Mouse (Mus musculus): ENCODE measurements around the gene Gnai2.
A peak's percentile ranks its signal among the peaks of the same experiment; 100 is the strongest.

The Gnai2 gene

DNA sequence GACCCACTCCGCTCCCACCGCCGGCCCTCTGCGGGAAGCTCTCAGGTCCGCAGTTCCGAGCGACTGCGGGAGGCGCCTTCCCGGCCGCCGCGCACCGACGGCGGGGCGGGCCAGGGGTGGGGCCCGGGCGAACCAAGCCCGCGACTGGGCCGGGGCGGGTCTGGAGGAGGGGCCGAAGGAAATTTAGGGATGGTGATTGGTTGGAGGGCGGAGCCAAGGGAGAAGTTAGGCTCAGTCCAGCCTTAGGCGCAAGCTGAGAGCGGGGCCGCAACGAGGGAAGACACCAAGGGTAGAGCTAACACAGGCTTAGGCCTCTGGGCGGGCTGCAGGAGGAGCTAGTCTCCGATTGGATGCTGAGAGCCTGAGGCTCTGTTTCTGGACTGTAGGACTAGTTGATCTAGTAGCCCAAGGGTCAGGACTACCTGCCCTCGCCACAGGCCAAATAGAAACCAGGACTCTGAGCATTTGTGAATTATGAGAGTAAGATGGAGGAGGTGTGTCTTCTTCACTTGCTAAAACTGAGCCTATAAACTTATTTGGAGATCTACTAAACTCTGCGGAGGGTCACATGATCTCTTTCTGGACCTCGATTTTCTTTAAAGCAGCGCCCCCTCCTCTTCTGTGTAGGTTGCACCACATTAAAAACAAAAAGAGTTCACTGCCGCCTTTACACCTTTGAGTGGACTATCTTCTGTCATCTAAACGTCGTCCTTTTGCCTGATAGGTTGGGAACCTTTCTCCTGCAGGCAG, at the start of gene Gnai2:
Gnai2 (minus strand) TSS at position 89 of the 750 bp plus-strand sequence.
- peak; percentile 93 for DNase-seq (ENCODE audit: low read depth, low spot score)

DNA sequence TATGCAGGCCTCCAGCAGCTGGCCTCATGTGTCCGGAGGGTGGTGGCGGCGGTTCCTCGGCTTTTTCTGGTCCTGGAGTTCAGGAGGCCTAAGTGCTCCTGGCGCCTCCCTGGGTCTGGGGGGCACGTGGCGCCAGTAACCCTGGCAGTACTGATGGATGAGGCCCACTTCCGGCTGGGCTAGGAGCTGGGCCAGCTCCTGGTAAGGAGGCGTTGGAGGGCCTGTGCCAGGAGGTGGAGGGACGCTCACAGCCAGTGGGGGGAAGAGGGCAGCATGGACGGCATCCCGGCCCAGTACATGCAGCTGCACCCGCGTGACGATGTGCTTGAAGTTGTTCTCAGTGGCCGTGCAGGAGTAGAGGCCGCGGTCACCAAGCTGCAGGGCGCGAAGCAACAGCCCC, 47.2 kb upstream of the Gnai2 start:
- no peak for DNase-seq (ENCODE audit: low read depth, low spot score)

DNA sequence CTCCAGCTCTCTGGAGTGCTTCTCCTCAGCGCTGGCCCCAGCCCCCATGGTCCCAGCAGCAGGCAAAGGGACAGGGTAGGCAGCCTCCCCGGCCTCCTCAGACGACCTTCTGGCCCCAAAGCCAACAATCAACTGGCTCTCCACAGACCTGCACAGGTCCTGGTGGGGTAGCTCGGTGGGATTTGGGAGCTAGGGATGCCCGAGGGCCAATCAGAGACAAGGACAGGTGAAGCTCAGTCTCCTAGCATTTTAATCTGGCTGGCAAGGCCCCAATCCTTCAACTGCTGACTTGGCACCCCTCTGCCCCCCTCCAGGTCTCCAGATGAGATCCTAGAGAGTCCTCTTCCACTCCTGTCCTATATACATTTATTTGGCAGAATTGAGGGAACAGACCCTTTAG, 44.3 kb upstream of the Gnai2 start, which contains the start of gene Gnat1:
Gnat1 (minus strand) TSS at position 212 of the 400 bp plus-strand sequence.
- DNase-seq (ENCODE audit: low read depth, low spot score): no peak

DNA sequence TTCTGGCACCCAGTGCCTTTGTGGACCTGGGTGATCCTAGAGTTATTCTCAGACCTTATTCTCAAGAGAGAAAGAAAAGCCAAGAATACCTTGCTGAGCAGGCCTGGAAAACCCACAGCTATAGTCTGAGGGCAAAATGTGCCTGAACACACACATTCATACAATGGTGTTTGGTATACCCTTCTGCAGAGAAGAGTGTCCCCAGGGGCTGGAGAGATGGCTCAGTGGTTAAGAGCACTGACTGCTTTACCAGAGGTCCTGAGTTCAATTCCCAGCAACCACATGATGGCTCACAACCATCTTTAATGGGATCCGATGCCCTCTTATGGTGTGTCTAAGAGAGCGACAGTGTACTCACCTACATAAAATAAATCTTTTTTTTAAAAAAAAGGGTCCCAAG, 43.7 kb upstream of the Gnai2 start:
- DNase-seq (ENCODE audit: low read depth, low spot score): no peak

DNA sequence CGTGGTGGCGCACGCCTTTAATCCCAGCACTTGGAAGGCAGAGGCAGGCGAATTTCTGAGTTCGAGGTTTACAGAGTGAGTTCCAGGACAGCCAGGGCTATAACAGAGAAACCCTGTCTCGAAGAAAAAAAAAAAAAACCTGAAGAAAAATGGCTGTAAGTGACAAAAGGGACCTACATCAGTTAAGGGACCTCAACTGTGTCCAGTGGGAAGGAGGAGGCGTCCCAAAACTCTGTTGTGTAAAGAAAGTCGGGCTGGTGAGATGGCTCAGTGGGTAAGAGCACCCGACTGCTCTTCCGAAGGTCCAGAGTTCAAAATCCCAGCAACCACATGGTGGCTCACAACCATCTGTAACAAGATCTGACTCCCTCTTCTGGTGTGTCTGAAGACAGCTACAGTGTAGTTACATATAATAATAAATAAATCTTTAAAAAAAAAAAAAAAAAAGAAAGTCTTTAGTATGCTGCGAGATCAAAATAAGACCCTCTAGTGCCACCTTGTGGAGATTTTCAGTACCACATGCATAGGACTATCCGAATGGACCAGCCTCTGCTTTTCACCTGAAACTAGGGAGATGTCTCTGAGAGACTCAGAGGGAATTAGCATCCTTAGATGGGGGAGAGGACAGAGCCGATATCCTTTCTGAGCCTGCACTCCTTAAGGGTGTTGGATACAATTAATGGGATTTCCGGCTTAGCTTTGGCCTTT, 42.8 kb upstream of the Gnai2 start:
- peak; percentile 38 for DNase-seq (ENCODE audit: low read depth, low spot score)

DNA sequence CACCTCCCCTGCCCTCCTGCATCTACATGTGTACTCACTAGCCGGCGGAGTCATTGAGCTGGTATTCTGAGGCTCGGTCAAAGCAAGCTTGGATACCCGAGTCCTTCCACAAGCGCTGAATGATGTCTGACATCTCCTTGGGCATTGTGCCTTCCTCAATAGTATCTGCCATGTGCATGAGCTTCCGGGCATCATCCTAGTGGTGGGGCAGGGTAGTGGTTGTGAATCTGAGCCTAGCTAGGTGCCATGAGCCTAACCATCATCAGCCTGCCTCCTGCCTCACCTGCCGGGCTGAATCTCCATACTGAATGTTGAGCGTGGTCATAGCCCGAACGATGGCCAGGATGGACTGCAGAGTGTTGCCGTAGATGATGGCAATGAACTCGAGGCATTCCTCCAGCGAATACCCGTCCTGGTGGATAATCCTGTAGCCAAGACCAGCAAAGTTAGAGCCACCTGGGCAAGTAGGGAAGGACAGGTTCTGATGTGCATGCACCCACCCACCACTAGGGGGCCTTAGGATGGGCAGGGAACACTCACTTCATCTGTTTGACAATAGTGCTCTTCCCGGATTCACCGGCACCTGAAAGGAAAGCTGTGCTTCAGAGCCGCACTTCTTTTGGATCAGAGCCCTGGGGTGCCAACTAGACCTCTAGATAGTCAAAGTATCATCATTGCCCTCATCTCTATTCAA, 42.1 kb upstream of the Gnai2 start:
- no peak for DNase-seq (ENCODE audit: low read depth, low spot score)

DNA sequence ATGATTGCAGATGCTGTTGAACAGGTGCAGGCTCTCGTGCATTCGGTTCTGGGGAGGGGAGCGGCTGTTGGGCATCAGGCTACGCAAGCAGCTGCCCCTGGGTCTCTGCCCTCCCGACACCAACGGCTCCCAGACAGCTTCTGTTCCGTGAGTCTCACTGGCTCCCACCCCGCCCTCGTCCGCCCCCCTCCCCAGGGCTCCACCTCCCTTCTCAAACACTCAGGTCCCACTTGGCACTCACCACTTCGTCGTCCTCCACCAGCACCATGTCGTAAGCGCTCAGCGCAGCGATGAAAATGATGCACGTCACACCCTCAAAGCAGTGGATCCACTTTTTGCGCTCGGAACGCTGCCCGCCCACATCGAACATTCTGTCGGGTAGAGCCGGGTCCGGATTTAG, 41.1 kb upstream of the Gnai2 start:
- DNase-seq (ENCODE audit: low read depth, low spot score): no peak

DNA sequence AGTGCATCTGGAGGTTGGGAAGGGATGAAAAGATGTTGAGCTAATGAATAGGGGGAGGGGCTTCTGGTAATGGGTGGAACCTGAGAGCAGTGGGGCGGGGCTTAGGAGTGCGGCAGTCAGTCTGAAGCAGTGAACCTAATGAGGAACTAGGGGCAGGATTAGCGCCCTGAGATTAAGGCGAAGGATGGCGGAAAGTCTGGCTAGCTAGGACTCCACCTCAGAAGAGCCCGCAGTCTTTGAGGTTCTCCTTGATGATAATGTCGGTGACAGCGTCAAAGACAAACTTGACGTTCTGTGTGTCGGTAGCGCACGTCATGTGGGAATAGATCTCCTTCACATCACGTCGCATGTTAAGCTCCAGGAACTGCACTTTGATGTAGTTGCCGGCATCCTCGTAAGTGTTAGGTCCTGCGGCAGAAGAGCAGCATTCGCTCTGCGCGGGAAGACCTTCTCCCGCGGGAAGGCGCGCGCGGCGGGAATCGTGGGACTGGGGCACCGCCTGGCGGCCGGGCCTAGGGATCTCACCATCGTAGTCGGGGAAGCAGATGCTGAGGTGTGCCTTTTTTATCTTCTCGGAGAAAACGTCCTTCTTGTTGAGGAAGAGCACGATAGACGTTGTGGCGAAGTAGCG, 40.6 kb upstream of the Gnai2 start:
- peak; percentile 18 for DNase-seq (ENCODE audit: low read depth, low spot score)

DNA sequence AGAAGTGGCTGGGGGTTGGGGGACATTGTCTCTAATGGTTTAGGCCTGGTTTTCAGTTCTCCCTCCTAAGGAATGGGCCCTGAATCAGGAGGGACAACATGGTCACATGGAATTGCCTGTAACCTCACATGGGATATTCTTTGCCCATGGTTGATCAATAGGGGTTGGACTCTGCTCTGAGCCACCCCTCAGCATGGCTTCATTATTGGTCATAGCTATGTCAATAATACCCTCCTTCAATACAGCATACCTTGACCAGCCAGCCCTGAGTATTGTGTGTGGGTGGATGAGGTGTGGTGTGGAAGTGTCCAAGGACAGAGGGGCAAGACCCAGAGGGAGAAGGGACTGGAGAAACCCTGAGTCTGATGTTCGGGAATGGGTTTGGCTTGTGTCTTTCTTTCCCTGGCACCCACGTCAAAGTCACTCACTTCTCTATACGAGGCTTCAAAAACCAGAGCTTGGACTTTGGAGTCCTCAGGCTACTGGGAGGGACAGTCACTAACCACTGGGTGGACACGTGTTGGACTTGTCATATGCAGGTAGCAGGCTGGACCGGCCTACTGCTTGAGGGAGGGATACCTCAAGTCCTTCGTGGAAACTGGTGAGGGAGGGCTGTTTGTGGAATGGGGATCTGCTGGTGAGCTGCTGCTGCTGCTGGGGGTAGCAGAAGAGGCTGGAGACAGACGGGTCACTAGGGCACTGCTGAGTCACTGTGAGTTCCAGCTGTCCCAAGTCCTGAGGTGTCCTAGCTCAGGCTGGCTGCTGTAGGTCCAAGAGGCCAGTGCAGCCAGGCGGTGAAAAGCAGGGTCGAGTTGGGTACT, 39.7 kb upstream of the Gnai2 start:
- DNase-seq (ENCODE audit: low read depth, low spot score): no peak

DNA sequence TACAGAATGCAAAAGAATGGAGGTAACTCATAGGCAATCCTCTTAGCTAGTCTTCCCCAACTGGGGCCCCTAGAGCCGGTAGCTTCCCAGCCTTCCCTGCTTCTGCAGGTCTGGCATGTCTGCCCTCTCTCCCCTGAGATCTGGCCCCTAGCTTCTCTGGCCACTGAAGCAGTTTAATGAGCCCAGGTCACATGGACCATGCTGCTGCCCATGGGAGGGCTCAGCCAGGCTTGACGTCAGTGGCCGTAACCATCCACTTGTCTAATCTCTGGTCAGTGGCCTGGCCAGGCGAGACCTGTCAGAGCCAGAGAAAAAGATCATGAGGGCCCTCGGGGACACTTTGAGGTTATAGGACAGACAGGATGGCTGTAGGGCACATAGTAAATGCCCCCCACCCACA, 35.1 kb upstream of the Gnai2 start:
- DNase-seq (ENCODE audit: low read depth, low spot score): no peak

DNA sequence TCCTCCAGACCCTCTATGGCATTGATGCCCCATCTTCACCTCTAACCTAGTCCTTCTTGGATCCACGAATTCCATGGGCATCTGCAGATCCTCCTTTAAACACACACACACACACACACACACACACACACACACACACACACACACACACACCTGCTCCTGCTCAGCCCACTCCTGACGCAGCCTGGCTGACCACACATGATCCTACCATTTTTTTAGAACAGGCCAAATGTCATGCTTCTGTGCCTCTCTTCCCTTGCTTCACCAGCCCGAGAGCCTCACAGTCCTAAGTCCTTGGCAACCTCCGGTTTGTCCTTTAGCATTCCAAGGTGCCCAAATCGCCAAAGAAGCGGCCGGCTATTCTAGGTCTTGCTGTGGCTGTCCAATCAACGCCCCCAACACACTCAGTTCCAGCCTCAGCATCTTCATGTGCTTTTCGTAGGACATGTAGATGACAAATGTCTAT, 34.3 kb upstream of the Gnai2 start, which contains the start of gene Slc38a3:
Slc38a3 (minus strand) TSS at position 51 of the 466 bp plus-strand sequence.
- no peak for DNase-seq (ENCODE audit: low read depth, low spot score)

DNA sequence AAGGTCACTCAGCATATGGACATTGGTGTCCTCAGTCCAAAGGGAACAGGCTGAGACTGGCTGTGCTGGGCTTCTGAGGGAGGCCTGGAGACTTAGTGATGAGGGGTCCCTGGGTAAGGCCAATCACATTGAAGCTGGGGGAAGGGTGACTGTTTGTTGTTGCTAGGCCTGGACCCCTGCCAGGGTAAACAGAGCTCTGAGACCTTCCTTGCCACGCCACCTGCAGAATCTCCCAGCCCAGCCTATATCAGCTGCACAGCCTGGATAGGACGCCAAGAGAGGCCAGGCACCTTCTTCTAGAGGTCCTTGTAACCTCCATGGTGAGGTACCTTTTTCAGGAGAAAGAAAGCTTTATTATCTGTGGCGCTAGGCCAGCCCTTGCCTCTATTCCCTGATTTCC, 33.7 kb upstream of the Gnai2 start:
- no peak for DNase-seq (ENCODE audit: low read depth, low spot score)

DNA sequence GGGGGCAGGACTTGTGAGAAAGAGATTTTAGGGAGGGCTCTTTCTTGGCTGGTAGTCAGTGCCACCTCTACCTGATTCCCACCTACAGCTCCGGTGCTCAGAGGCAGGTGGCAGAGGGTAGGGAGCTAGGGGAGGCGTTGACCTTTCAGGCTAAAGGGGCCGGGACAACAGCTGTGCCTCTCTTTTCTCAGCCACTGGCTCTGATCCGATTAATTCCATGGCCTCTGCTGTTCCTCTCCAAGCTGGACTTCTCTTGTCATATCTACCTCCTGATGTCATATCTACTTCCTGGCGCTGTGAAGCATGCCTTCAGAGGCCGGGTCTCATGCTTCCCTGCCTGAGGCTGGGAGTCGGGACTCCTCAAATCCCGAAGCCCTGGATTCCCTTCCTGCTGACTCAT, 32.8 kb upstream of the Gnai2 start:
- no peak for DNase-seq (ENCODE audit: low read depth, low spot score)

DNA sequence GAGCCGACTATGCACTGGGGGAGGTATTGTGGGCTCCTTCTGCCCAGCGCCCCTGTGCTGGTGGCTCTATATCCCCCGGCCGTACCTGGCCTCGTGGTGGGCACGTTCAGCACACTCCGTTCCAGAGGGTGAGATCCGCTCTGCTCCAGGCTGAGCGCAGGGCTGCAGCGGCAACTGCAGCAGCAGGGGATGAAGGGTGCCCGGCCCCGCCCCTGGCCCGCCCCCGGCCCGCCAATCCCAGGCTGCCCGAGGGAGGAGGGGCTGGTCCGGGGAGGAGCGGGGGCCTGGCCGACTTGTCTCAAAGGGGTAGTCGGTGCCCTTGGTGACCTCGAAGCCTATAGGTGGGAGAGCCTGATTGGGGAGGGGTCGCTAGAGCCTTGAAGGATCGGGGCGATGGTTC, 32.1 kb upstream of the Gnai2 start:
- DNase-seq (ENCODE audit: low read depth, low spot score): no peak

DNA sequence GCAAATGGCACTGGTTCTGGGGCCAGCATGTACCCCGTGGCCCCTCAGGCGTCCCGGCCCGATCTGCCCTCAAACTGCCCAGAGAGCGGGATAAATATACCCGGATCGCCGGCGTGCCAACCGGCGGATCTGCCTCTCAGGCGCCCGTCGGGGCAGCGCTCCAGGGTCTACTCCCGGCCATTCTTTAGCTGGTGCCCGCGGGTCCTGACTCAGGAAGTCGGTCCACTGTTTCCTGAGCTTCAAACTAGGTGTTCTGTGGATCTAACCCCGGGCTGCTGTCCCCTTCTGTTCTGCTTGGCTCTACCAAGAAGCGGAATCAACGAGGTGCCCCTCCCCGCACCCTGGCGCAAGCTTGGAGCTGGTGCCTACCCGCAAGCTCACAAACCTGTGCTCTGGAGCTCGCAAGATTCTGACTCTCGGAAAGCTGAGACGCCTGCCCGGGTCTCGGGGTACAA, 31.6 kb upstream of the Gnai2 start:
- no peak for DNase-seq (ENCODE audit: low read depth, low spot score)

DNA sequence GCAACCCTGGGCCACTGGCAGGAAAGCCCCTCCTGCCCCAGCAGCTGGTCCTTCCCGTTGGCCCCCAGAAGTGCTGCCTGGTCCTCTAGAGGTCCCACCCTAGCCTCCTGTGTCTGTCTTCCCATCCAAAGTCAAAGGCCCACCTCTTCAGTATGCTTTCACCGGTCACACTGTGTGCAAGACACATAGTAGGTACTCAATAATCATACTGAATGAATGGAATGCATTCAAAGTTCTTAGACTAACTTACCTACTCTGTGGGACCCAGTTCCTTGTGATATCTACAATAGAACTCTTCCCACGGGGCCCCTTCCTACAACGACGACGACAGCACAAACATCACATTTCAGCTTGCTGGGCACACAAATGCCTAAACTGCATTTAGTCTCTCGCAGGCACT, 30.1 kb upstream of the Gnai2 start:
- DNase-seq (ENCODE audit: low read depth, low spot score): no peak

DNA sequence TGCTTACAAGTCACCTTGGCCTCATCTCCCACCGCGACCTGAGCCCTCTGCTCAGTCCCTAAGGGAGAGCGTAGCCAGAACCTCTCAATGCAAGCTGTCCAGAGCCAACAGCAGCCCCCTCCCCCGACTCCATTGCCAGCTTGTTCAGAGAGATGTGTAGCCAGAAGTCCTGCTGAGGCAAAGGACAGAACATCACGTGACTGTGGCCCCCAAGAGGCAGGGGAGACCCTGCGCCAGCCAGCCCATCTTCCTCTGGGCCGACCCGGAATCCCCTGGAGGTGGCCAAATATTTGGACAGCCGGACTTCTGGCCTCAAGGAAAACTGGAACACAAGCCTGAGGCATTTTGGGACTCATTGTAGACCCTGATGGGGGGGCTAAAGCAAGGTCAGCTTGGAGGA, 28.4 kb upstream of the Gnai2 start:
- DNase-seq (ENCODE audit: low read depth, low spot score): no peak

DNA sequence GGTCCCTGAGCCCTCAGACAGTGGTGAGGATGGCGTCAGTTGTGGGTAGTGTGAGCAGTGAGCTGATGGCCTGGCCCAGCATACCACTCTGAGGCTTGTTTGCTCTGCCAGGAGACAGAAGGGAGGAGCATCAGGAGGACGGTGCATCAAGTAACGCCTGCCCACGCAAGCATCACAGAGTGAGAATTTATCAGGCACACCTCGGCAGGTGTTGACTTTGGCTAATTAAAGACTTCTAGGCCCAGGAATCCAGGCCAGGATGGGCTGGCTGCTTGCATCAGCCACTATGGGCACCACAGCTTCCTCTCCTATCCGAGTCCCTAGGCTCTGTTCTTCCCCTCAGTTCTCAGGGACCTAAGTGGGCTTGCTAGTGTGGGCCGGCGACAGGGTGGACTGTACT, 27.2 kb upstream of the Gnai2 start:
- no peak for DNase-seq (ENCODE audit: low read depth, low spot score)

DNA sequence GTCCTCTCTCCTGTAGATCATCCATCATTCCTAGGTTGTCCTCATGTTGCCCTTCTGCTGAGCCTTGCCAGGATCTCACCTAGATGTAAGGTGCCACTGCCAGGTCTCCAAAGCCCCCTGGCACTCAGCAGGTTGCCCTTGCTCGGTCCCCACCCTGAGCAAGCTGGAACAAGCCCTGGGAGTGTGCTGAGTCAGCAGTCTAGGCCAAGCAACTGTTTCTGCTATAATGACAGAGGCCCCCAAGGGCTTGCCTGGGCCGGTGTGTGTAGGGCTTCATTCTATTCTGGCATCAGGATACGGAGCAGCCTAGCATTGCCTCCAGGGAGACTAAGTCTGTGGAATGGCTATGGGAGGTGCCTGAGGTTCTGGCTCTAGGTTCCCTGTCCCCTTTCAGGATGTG, 25.6 kb upstream of the Gnai2 start:
- DNase-seq (ENCODE audit: low read depth, low spot score): no peak

DNA sequence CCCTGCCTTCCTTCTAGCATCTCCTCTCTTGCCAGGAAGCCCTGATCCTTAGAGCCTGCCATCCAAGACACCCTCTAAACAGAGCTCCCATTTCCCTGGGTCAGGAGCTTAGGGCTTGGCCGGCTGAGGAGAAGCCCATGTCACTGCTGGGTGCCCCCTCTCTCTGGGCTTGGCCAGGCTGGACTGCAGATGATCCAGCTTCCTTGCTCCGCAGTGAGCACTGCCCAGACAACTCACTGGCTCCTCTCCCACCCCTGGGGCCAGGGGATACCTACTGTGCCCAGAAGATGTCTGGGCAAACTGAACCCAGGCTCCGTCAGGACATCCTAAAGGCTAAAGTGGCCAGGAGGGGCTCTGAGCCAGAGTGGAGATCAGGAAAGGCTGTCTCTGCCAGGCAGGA, 24.8 kb upstream of the Gnai2 start:
- no peak for DNase-seq (ENCODE audit: low read depth, low spot score)

DNA sequence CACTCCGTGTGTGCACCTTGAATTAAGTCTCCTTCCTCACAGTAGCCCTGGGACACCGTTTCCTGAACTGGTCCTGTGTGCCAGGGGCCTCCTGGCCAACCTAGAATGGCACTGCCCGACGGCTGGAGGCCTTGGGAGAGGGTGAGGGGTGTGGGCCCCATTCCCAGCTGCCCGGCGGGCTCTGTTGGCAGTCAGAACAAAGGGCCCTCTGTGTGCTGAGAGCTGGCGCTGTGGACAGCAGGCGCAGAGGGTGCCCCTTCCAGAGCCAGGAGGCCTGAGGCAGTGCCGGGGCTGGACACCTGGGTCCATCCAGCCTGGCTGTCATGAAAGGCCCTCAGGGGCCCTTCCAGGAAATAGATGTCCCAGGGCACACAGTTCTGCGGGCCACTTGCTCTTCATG, 24.4 kb upstream of the Gnai2 start:
- no peak for DNase-seq (ENCODE audit: low read depth, low spot score)

All from telencephalon, adult 2 months (tissue).